Mouse (Mus musculus) embryonic facial prominence, embryonic 10.5 days (tissue): Measurements from ENCODE around the gene Opa3. TPM values are rescaled to one million over a fixed set of nuclear protein-coding genes. Genes with fewer than 3 reads are reported as not detected.

ENCODE experiments used
- DNase-seq: peaks from one replicate; pipeline ENCODE4 v3.0.0-alpha.2; 2017; ENCODE audit warnings: low spot score
- H3K27ac ChIP-seq: fragments of 300-500 bp; sonication (generic); replicated peaks from 2 replicates; pipeline ENCODE4 v1.5.1; 2016; ENCODE audit warnings: mild to moderate bottlenecking
- H3K27me3 ChIP-seq: fragments of 300-500 bp; sonication (generic); replicated peaks from 2 replicates; pipeline ENCODE4 v1.6.1; 2016; ENCODE audit warnings: low read depth, mild to moderate bottlenecking; ENCODE audit not compliant: poor library complexity, severe bottlenecking
- H3K36me3 ChIP-seq: fragments of 300-500 bp; sonication (generic); replicated peaks from 2 replicates; pipeline ENCODE4 v1.6.1; 2016; ENCODE audit warnings: mild to moderate bottlenecking, moderate library complexity
- H3K4me1 ChIP-seq: fragments of 300-500 bp; sonication (generic); 2 replicates; pipeline ENCODE4 v1.6.1; 2016
- H3K4me3 ChIP-seq: fragments of 300-500 bp; sonication (generic); 2 replicates; pipeline ENCODE4 v1.5.1; 2016; ENCODE audit warnings: mild to moderate bottlenecking, moderate library complexity
- H3K9me3 ChIP-seq: fragments of 300-500 bp; sonication (generic); 2 replicates; pipeline ENCODE4 v1.6.1; 2016; ENCODE audit warnings: mild to moderate bottlenecking
- WGBS: fragments of 180-500 bp; shearing (Covaris S2); methylation state at CpG from one replicate; pipeline ENCODE4 v1.1.7; 2016; 5-methylcytosine and 5-hydroxymethylcytosine counted together
- polyA plus RNA-seq: library from polyadenylated mRNA; unstranded; fragments of >200 nt; fragmentation: Nextera tagmentation; extraction: Ambion mirVana; gene quantifications from 2 replicates; pipeline ENCODE4 v1.2.1, GENCODE M21; 2016

The Opa3 gene
- polyA plus RNA-seq, 1 experiment from 2014 or later: 46.4 TPM

GRCm38 (mm10) chr7:19255395-19255794 lies 27.3 kb downstream of the Opa3 start:
- H3K9me3 ChIP-seq: no peaks in the 10 kb centered on the region
- no peak for DNase-seq
- no peaks in the 10 kb centered on the region for H3K27me3 ChIP-seq
- WGBS: 86% methylated on average over 17 of the region's 17 CpGs
- peaks cover 57% of the 10 kb centered on the region for H3K36me3 ChIP-seq
- H3K4me1 ChIP-seq: peaks cover 6% of the 10 kb centered on the region
- no peak overlapping the region for H3K27ac ChIP-seq
- no peak overlapping the region for H3K4me3 ChIP-seq

GRCm38 (mm10) chr7:19256567-19256966 lies 28.4 kb downstream of the Opa3 start:
- WGBS: 86% methylated on average over 7 of the region's 7 CpGs
- Histone ChIP-seq H3K9me3 (no peaks in the 10 kb centered on the region), H3K4me3 (no peak overlapping the region), H3K36me3 (peaks cover 69% of the 10 kb centered on the region), H3K27ac (no peak overlapping the region), H3K4me1 (peaks cover 6% of the 10 kb centered on the region), H3K27me3 (no peaks in the 10 kb centered on the region)
- DNase-seq: no peak

- DNase-seq: peak; percentile 74
Observed at GRCm38 (mm10) chr7:19257390-19258022, 29.4 kb downstream of the Opa3 start.

GRCm38 (mm10) chr7:19258336-19258735 lies 30.2 kb downstream of the Opa3 start:
- Histone ChIP-seq H3K4me3 (no peak overlapping the region), H3K9me3 (no peaks in the 10 kb centered on the region), H3K4me1 (peaks cover 6% of the 10 kb centered on the region), H3K36me3 (peaks cover 86% of the 10 kb centered on the region), H3K27me3 (no peaks in the 10 kb centered on the region), H3K27ac (no peak overlapping the region)
- no peak for DNase-seq
- 81% methylated on average over 3 of the region's 3 CpGs for WGBS

More at GRCm38 (mm10) chr7:19257390-19258022, 29.4 kb downstream of the Opa3 start:
- H3K27me3 ChIP-seq: no peaks in the 10 kb centered on the region
- no peaks in the 10 kb centered on the region for H3K9me3 ChIP-seq
- H3K4me3 ChIP-seq: 0 out of 2 replicates have a peak overlapping the region, but pooled peaks have one; percentile 23
- H3K27ac ChIP-seq: no peak overlapping the region
- 34% methylated on average over 11 of the region's 11 CpGs for WGBS
- peaks cover 78% of the 10 kb centered on the region for H3K36me3 ChIP-seq
- H3K4me1 ChIP-seq: peaks cover 6% of the 10 kb centered on the region

GRCm38 (mm10) chr7:19265147-19265546 lies 37.0 kb downstream of the Opa3 start:
- Histone ChIP-seq H3K27me3 (no peaks in the 10 kb centered on the region), H3K36me3 (peaks cover 82% of the 10 kb centered on the region), H3K4me3 (no peak overlapping the region), H3K4me1 (peaks cover 32% of the 10 kb centered on the region), H3K27ac (no peak overlapping the region), H3K9me3 (no peaks in the 10 kb centered on the region)
- no peak for DNase-seq
- WGBS: 86% methylated on average over 7 of the region's 7 CpGs

- WGBS: 85% methylated on average over 10 of the region's 10 CpGs
- DNase-seq: no peak
- Histone ChIP-seq H3K4me3 (no peak overlapping the region), H3K9me3 (no peaks in the 10 kb centered on the region), H3K4me1 (peaks cover 40% of the 10 kb centered on the region), H3K27ac (no peak overlapping the region), H3K27me3 (no peaks in the 10 kb centered on the region), H3K36me3 (peaks cover 71% of the 10 kb centered on the region)
Observed at GRCm38 (mm10) chr7:19265928-19266822, 38.0 kb downstream of the Opa3 start.

- 75% methylated on average over 10 of the region's 10 CpGs for WGBS
- Histone ChIP-seq H3K27ac (no peak overlapping the region), H3K9me3 (no peaks in the 10 kb centered on the region), H3K27me3 (no peaks in the 10 kb centered on the region), H3K4me3 (no peak overlapping the region), H3K36me3 (peaks cover 63% of the 10 kb centered on the region), H3K4me1 (peaks cover 40% of the 10 kb centered on the region)
- DNase-seq: no peak
Observed at GRCm38 (mm10) chr7:19267051-19267450, 38.9 kb downstream of the Opa3 start.

GRCm38 (mm10) chr7:19268993-19269681 lies 41.0 kb downstream of the Opa3 start:
- 39% methylated on average over 10 of the region's 10 CpGs for WGBS
- peak overlapping the region; percentile 90 for H3K27ac ChIP-seq
- peak; percentile 21 for DNase-seq
- H3K4me3 ChIP-seq: peak overlapping the region; percentile 75
- H3K27me3 ChIP-seq: no peaks in the 10 kb centered on the region
- no peaks in the 10 kb centered on the region for H3K9me3 ChIP-seq
- peaks cover 42% of the 10 kb centered on the region for H3K36me3 ChIP-seq
- H3K4me1 ChIP-seq: peaks cover 46% of the 10 kb centered on the region

- peaks cover 46% of the 10 kb centered on the region for H3K4me1 ChIP-seq
- peak overlapping the region; percentile 90 for H3K27ac ChIP-seq
- no peaks in the 10 kb centered on the region for H3K9me3 ChIP-seq
- WGBS: under 1% methylated on average over 19 of the region's 19 CpGs
- 0 out of 2 replicates have a peak, but pooled peaks cover 1% of the 10 kb centered on the region for H3K27me3 ChIP-seq
- peaks cover 34% of the 10 kb centered on the region for H3K36me3 ChIP-seq
- peak overlapping the region; percentile 75 for H3K4me3 ChIP-seq
- peak; percentile 78 for DNase-seq
Observed at GRCm38 (mm10) chr7:19269721-19270441, 41.7 kb downstream of the Opa3 start.

- 0 out of 2 replicates have a peak, but pooled peaks cover 4% of the 10 kb centered on the region for H3K27me3 ChIP-seq
- no peaks in the 10 kb centered on the region for H3K9me3 ChIP-seq
- H3K4me1 ChIP-seq: peaks cover 45% of the 10 kb centered on the region
- WGBS: under 1% methylated on average over 21 of the region's 21 CpGs
- peak overlapping the region; percentile 90 for H3K27ac ChIP-seq
- peak overlapping the region; percentile 75 for H3K4me3 ChIP-seq
- DNase-seq: peak; percentile 60
- H3K36me3 ChIP-seq: peaks cover 27% of the 10 kb centered on the region
Observed at GRCm38 (mm10) chr7:19270509-19271237, 42.5 kb downstream of the Opa3 start.
